Mouse (Mus musculus) heart, adult 2 months (tissue): ENCODE measurements around the gene Selenoo.

Experiments
- EP300 ChIP-seq: fragments of 200-500 bp; IDR thresholded peaks from 2 replicates; pipeline ENCODE4 v1.6.1; 2011; ENCODE audit warnings: low read depth, low read length, control low read depth; ENCODE audit not compliant: insufficient read depth
- POLR2A ChIP-seq: fragments of 200-500 bp; IDR thresholded peaks from 2 replicates; pipeline ENCODE4 v1.6.1; 2011; ENCODE audit warnings: mild to moderate bottlenecking, low read depth, low read length, control low read depth; ENCODE audit not compliant: insufficient read depth

- no peak for TF ChIP-seq POLR2A
- TF ChIP-seq EP300, result no peak
Observed at GRCm38 (mm10) chr15:89046356-89046755, 42.5 kb upstream of the Selenoo start.
